Mouse (Mus musculus): ENCODE results near the gene Sh2d3c. TPM values are rescaled to one million over a fixed set of nuclear protein-coding genes. Genes with fewer than 3 reads are reported as not detected.

The Sh2d3c gene
- polyA plus RNA-seq, 2 experiments from 2014 or later = 62.2 to 84.6 TPM

DNA sequence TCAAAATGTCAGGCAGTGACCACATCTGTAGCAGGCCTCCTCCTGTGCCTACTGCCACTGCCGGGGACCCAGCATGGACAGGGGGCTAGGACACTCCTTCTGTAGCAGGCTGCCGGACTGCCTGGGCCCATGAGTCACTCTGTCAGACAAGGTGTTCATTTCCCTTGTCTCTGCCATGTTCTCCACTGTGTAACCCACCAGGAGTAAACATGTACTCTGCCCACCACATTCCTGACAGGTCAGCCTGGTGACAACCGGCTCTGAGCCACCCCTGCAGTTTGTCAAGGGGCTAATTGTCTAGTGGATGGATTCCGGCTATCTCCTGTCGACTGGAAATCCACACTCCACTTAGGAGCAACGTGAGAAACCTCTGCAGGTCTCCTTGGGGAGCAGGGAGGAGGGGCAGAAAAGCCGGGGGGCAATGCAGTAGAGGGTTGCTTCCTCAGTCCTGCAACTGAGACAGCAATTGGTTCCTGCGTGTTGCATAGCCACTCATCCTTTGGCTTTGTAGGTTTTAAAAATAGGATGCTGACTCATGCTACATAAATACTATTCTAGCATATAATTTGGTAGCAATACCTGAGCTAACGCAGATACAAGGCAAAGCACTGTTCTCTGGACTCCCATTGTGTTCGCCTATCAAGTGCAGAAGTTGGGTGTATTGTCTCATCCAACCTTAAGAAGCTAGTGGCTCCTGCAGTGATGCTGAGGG, 77.6 kb downstream of the Sh2d3c start:
- ATAC-seq = no peak

Other genes starting within 250 kb of the Sh2d3c start
- 10 to 100 TPM; 40.3 to 47.5 TPM for gene Fam102a, start 185.7 kb upstream of the Sh2d3c start, polyA plus RNA-seq (2017; shearing (Covaris generic))
- 100 to 1,000 TPM; 107 to 124 TPM for gene Dpm2, start 150.2 kb upstream of the Sh2d3c start, polyA plus RNA-seq (2017; shearing (Covaris generic))
- gene Pip5kl1, start 146.3 kb upstream of the Sh2d3c start, polyA plus RNA-seq (2017; shearing (Covaris generic)) = not detected
- not detected for gene 9430097D07Rik, start 145.4 kb upstream of the Sh2d3c start, polyA plus RNA-seq (2017; shearing (Covaris generic))
- 10 to 100 TPM; 30.7 to 39.8 TPM for gene St6galnac4, start 134.0 kb upstream of the Sh2d3c start, polyA plus RNA-seq (2017; shearing (Covaris generic))
- 1 to 10 TPM; 2.5 to 3.4 TPM for gene St6galnac6, start 121.3 kb upstream of the Sh2d3c start, polyA plus RNA-seq (2017; shearing (Covaris generic))
- gene Ak1, start 99.3 kb upstream of the Sh2d3c start, polyA plus RNA-seq (2017; shearing (Covaris generic)) = under 1 TPM; 0.16 to 0.48 TPM
- not detected for gene Eng, start 74.5 kb upstream of the Sh2d3c start, polyA plus RNA-seq (2017; shearing (Covaris generic))
- gene Fpgs, start 16.9 kb upstream of the Sh2d3c start, polyA plus RNA-seq (2017; shearing (Covaris generic)) = 1 to 10 TPM; 3.8 to 6.2 TPM
- 10 to 100 TPM; 26.2 to 26.4 TPM for gene Cdk9, start 8.0 kb upstream of the Sh2d3c start, polyA plus RNA-seq (2017; shearing (Covaris generic))
- under 1 TPM in 1 of 2 experiments, not detected in 1; 0.99 TPM for gene 6330409D20Rik, start 20.0 kb downstream of the Sh2d3c start, polyA plus RNA-seq (2017; shearing (Covaris generic))
- 10 to 100 TPM; 58.9 to 62.2 TPM for gene Tor2a, start 36.2 kb downstream of the Sh2d3c start, polyA plus RNA-seq (2017; shearing (Covaris generic))
- gene Ttc16, start 54.6 kb downstream of the Sh2d3c start, polyA plus RNA-seq (2017; shearing (Covaris generic)) = under 1 TPM; 0.61 to 0.65 TPM
- gene Ptrh1, start 54.7 kb downstream of the Sh2d3c start, polyA plus RNA-seq (2017; shearing (Covaris generic)) = 1 to 10 TPM; 4.9 to 6.3 TPM
- not detected for gene Cfap157, start 63.4 kb downstream of the Sh2d3c start, polyA plus RNA-seq (2017; shearing (Covaris generic))
- 1 to 10 TPM; 2.4 to 2.9 TPM for gene Stxbp1, start 126.2 kb downstream of the Sh2d3c start, polyA plus RNA-seq (2017; shearing (Covaris generic))
- 1 to 10 TPM; 1.3 to 2.1 TPM for gene Fam129b, start 155.1 kb downstream of the Sh2d3c start, polyA plus RNA-seq (2017; shearing (Covaris generic))
- gene Rpl12, start 240.5 kb downstream of the Sh2d3c start, polyA plus RNA-seq (2017; shearing (Covaris generic)) = 100 to 1,000 TPM in 1 of 2 experiments, 10 to 100 TPM in 1; 52.9 to 648 TPM
- gene Lrsam1, start 240.6 kb downstream of the Sh2d3c start, polyA plus RNA-seq (2017; shearing (Covaris generic)) = 1 to 10 TPM; 4.1 to 4.7 TPM

All from activated CD4-positive, CD25-positive, alpha-beta regulatory T cell, adult 4 months (primary cell).